Mouse (Mus musculus): ENCODE data around the gene Spats1.
A peak's percentile ranks its signal among the peaks of the same experiment; 100 is the strongest.

DNA sequence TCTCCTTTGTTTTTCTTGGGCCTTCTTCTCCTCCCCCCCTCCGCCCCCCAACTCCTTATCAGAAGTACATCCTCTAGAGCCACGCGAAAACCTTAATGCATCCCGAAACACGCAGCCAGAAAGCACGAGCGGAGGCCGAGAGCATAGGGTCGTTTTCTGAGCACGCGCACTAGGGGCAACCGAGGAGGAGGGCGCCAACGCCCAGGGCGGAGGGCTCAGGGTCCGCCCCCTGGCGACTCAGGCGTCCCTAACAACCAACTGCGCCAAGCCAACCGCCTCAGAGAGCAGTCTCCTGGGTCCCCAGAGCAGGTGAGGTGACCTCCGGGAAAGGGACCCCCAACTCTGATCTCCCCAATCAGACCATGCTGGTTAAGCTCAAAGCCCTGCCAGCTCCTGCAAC lies 48.0 kb upstream of the Spats1 start, which contains the start of gene Tcte1:
- TF ChIP-seq CTCF (IDR thresholded peaks at IDR 0.05; ENCODE audit: low read depth, low read length) (no peak), EP300 (IDR thresholded peaks at IDR 0.05; ENCODE audit: insufficient read depth, low read depth, low read length) (no peak), POLR2A (IDR thresholded peaks at IDR 0.05; ENCODE audit: insufficient read depth, low read length) (peak; percentile 62)

Data from ES-Bruce4 (cell line).